Mouse (Mus musculus): ENCODE data around the gene Minos1. TPM values are rescaled to one million over a fixed set of nuclear protein-coding genes. Genes with fewer than 3 reads are reported as not detected.

The Minos1 gene
- total RNA-seq, 1 experiment from 2014 or later = 68.0 TPM

DNA sequence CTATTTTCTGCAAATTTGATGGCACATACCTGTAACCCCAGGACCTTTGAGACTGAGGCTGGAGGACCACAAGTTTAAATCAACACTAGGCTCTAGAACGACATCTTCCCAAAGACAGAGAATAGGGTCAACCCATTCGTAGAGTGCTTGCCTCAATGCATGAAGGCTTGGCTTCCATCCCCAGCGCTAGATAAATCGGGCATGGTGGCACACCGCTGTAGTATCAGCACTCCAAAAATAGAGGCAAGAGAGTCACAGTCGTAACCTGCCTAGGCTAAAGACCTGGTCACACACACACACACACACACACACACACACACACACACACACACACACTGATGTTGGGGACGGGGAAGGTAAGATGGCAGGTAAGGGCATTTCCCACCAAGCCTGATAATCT, 50.7 kb downstream of the Minos1 start:
- ATAC-seq (ENCODE audit: extremely low read depth, insufficient number of reproducible peaks, low FRiP score, poor library complexity, severe bottlenecking) = no peak

- no peak for ATAC-seq (ENCODE audit: extremely low read depth, insufficient number of reproducible peaks, low FRiP score, poor library complexity, severe bottlenecking)
Measured at GRCm38 (mm10) chr4:139079439-139079838, 51.5 kb downstream of the Minos1 start.

DNA sequence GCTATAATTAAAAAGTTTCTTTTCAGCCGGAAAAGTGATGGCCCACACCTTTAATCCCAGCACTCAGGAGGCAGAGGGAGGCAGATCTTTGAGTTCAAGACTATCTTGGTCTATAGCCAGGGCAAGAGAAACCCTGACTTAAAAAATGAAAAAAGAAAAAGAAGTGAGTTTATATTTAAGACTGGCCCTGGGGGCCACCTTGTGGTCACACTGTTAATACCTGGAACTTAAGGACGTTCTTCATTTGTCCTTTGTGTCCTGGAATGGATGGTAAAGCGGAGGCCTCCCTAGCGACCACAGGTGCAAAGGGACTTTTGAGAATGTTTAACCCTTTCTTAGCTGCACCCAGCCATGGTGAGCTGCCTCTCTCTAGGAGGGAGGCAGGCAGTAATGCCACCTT, 52.2 kb downstream of the Minos1 start:
- no peak for ATAC-seq (ENCODE audit: extremely low read depth, insufficient number of reproducible peaks, low FRiP score, poor library complexity, severe bottlenecking)

DNA sequence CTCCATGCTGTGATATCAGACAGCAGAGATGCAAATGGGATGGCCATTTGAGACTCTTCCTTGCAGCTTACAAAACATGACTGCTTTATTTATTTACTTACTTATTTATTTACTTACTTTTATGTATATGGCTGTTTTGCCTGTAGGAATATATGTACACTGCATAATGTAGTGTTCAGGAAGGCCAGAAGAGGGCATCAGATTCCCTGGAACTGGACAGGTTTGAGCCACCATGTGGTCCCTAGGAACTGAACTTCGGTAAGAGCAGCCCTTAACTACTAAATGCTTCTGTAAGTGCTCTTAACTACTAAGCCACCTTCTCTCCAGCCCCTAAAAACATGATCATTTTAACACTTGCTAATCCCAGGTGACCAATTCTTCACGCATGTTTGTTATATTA, 52.6 kb downstream of the Minos1 start:
- no peak for ATAC-seq (ENCODE audit: extremely low read depth, insufficient number of reproducible peaks, low FRiP score, poor library complexity, severe bottlenecking)

DNA sequence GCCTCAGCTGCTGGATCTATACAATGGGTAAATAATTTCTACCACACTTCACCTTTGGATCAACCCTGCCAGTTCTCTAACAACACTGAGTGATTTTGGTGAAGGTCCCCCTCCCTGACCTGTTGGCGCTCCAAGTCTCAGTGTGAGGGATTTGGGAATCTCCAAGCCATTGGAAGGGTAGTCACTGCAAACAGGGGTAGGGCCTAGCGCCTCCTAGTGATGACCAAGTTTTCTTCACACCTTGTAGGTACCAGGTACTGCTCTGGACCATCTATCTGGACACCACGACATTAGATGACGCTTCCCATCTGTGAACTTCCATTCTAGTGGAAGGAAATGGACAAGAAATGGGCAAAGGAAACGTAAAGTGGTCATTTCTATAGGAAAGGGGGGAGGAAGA, 55.0 kb downstream of the Minos1 start:
- ATAC-seq (ENCODE audit: extremely low read depth, insufficient number of reproducible peaks, low FRiP score, poor library complexity, severe bottlenecking) = no peak

DNA sequence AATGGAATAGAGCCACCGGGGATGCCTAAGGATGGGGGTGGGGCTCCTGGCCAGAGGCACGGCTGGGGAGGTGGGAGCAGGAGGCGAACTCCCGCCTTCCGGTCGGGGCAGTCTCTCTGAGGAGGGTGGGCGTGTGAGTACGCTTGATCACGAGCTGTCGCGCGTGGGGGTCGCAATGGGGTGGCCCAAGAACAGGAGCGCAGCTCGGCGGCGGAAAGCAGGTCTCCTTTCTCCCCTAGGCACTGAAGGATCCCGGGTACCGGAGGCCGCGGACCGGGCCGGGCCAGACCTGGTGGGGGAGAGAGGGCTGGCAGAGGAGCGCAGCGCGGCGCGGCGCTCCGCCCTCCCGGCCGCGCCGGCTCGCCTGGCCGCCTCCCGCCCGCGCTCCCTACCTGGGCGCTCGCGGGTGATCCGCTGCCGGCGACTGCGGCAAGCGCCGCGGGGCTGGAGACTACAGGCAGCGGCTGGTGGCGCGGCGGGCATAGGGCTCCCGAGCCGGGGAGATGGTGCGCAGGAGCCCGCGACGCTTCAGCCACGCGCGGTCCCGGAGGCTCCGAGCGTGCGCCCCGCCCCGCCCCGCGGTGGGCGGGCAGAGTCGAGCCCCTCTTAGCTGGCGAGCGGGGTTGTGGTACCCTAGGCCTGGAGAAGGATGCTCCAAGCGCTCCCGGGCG, 55.7 kb downstream of the Minos1 start, which contains the start of gene Htr6:
Htr6 (minus strand) TSS at position 530 of the 671 bp plus-strand sequence.
- ATAC-seq (ENCODE audit: extremely low read depth, insufficient number of reproducible peaks, low FRiP score, poor library complexity, severe bottlenecking) = no peak

DNA sequence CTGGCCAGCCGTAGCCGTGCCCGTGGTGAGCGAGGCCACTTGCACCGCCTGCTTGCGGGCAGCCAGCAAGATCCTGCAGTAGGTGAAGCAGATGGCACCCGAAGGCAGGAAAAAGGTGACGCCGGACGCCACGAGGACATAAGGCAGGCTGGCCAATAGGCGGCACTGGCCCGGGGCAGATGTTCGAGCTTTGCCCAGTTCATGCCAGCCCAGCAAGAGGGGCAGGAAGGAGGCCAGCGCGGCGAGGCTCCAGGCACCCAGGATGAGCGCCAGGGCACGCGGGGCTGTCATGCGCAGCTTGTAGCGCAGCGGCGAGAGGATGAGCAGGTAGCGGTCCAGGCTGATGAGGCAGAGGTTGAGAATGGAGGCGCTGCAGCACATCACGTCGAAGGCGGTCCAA, 56.9 kb downstream of the Minos1 start:
- no peak for ATAC-seq (ENCODE audit: extremely low read depth, insufficient number of reproducible peaks, low FRiP score, poor library complexity, severe bottlenecking)

DNA sequence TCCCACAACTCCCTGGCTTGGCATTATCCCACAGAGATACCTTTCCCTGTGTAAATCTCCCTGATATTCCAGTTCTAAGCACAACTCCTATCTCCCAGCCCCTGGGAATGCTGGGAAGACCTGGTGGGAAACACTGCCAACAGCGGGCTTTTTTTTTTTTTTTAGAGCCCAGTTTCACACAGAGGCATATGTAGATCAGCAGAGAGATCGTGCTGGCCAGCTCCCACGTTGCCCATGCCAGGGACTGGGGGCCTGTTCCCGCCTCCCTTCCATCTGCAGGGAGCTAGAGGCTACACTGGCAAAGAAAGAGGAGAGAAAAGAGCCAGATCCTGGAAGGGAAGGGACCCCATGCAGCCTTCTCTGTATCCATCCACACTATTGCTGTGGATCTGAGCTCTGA, 62.6 kb downstream of the Minos1 start:
- no peak for ATAC-seq (ENCODE audit: extremely low read depth, insufficient number of reproducible peaks, low FRiP score, poor library complexity, severe bottlenecking)

DNA sequence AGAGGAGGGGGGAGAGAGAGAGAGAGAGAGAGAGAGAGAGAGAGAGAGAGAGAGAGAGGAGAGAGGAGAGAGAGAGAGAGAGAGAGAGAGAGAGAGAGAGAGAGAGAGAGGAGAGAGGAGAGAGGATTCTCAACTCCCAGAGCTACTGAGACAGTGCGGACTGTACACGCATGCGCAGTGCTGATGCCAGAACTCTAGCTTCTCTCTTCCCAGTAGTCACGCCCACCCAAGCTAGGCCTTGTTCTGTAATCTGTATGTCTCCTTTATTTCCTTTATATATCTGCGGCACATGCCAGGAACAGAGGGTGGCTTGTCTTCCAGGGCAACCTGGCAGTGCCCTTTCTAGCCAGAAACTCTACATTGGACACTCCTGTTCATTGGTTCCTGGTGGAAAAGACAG, 66.1 kb downstream of the Minos1 start:
- no peak for ATAC-seq (ENCODE audit: extremely low read depth, insufficient number of reproducible peaks, low FRiP score, poor library complexity, severe bottlenecking)

DNA sequence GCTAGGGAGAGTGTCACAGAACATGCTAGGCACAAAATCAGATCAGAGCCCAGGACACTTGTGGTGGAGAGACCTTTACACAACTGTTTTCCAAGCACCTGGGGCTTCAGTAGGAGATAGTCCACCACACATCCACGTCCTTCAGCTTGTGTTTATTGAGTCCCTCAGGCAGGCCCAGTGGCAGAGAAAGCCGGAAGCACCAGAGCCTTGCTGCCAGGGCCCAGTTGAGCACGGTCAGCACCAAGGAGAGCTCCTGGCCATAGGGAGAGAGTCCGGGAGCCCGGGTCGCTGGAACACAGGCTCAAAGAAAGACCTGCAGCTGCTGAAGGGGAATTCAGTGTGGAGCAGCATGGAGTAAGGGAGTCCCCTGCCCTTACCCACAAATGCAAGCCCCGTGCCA, 71.3 kb downstream of the Minos1 start:
- no peak for ATAC-seq (ENCODE audit: extremely low read depth, insufficient number of reproducible peaks, low FRiP score, poor library complexity, severe bottlenecking)

- ATAC-seq (ENCODE audit: extremely low read depth, insufficient number of reproducible peaks, low FRiP score, poor library complexity, severe bottlenecking) = no peak
Measured at GRCm38 (mm10) chr4:139058029-139058428, 72.9 kb downstream of the Minos1 start.

DNA sequence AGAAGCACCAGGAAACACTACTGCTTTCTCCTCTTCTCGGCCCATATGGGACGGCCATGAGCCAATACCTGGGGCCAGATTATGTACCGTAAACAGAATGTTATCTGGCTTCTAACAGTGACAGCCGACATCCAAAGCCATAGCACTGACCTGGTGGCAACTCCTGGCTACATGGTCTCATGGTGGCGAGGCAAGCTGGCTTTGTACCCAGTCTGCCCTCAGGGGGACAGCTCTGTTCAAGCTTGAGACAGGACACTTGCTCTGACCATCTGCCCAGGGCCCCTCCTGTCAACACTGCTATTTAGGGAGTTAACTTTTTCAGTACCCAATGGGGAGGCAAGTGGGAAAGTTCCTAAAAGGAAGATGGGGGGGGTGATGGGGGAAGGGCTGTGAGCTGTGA, 73.6 kb downstream of the Minos1 start:
- no peak for ATAC-seq (ENCODE audit: extremely low read depth, insufficient number of reproducible peaks, low FRiP score, poor library complexity, severe bottlenecking)

GRCm38 (mm10) chr4:139055744-139056143, 75.2 kb downstream of the Minos1 start:
- no peak for ATAC-seq (ENCODE audit: extremely low read depth, insufficient number of reproducible peaks, low FRiP score, poor library complexity, severe bottlenecking)

DNA sequence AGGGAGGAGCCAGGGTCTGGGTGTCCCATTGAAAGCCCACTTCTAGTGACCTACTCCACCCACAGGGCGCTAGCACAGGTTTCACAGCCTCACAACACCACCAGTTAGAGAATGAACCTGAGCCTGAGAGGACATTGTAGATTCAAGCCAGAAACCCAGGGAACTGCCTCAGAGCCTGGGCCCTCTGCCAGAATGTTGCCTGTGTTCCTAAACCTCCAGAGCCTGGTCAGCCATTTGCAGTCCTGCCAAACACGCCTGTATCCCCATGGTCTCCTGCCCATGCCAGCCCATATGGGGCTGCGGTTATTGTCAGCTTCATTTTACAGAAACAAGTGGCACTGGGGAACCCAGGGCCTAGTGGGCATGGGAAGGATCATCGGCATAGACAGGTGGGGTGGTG, 75.6 kb downstream of the Minos1 start:
- no peak for ATAC-seq (ENCODE audit: extremely low read depth, insufficient number of reproducible peaks, low FRiP score, poor library complexity, severe bottlenecking)

DNA sequence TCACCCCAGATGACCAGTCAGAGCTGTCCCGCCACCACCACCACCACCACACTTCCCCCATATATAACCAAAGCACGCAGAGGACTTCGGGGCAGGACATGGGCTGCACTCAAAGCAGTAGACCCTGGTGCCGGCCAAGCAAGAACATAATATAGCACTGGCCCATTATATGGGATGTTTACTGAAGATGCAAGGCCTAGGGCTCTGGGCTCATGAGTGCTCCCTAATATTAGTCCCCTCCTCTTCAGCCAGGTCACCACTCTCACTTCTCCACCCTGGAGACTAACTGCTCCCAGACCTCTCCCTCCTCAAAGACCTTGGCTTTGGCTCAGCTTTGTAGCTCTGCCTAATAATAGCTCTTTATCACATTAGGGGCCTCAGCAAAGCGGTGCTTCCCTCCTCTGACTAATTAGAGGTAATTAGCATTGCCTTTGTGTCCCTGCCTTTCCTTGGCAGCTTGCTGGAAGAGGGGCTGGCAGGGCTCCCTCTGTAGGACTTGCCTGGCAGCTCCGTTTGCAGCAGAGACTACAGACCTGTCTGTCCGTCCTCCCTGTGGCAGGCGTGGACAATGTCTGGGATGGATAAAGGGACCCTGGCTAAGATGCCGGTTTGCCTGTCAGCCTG, 76.5 kb downstream of the Minos1 start:
- ATAC-seq (ENCODE audit: extremely low read depth, insufficient number of reproducible peaks, low FRiP score, poor library complexity, severe bottlenecking) = no peak

- no peak for ATAC-seq (ENCODE audit: extremely low read depth, insufficient number of reproducible peaks, low FRiP score, poor library complexity, severe bottlenecking)
Measured at GRCm38 (mm10) chr4:139053391-139053790, 77.5 kb downstream of the Minos1 start.

GRCm38 (mm10) chr4:139052796-139053195, 78.1 kb downstream of the Minos1 start:
- no peak for ATAC-seq (ENCODE audit: extremely low read depth, insufficient number of reproducible peaks, low FRiP score, poor library complexity, severe bottlenecking)
